Mouse (Mus musculus): ENCODE data around the gene Pex11b.
"Not testable (repeated sequence)": the region's sequence is repeated elsewhere in the genome, so short reads cannot be mapped to it uniquely, and the experiment has no call there.

The Pex11b gene

DNA sequence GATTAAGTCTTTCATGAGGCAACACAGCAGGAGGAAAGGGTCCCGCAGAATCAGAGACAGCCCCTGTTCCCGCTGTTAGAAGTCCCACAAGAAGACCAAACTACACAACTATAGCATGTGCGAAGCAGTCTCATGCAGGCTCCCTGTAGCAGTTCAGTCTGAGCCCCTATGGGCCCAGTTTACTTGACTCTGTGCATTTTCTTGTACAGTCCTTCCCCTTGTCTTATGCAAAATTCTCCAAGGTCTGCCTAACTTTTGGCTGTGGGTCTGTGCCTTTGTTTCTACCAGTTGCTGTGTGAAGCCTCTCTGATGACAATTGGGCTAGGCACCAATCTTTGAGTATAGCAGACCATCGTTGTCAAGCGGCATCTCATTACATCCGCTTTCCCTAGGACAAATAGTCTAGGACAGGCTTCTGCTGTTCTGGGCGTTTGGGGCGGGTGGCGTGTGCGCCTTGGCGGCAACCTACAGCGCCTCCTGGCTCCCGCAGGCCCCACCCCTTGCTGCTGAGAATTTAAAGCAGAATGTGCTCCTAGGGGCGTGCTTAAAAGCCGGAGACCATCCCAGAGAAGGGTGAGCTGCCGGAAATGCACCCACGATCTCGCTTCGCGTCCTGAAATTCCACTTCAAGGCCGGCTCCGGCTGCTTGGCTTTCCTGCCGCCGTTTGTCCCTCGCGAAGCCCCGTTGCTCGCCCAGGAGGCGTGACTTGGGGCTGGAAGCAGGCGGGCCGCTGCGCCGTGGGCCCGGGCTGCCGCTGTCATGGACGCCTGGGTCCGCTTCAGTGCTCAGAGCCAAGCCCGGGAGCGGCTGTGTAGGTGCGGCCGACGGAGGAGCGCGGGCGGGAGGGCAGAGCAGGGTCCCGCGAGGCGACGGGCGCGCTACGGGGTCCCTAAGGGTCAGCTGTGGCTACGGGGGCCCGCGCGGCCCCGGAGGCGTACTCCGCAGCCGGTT, at the start of gene Pex11b, which contains the start of gene Gm42957:
TSS of gene Pex11b (plus strand) at position 449 of the 952 bp plus-strand sequence.
TSS of gene Gm42957 (plus strand) at position 547 of the 952 bp plus-strand sequence.
- DNase-seq (ENCODE audit: low read depth) = peak; percentile 89

DNA sequence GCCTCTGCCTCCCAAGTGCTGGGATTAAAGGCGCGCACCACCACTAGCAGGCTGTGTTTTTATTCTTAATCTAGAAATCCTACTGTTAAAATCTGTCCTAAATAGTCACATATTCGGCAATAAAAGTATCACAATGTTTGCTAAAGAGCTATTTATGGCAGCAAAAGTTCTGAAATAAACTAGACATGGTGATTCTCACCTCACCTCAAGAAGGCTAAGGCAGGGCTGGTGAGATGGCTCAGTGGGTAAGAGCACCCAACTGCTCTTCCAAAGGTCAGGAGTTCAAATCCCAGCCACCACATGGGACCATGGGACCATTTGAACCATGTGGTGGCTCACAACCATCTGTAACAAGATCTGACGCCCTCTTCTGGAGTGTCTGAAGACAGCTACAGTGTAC, 44.5 kb upstream of the Pex11b start:
- no peak for DNase-seq (ENCODE audit: low read depth)

GRCm38 (mm10) chr3:96593374-96593773, 41.8 kb upstream of the Pex11b start:
- DNase-seq (ENCODE audit: low read depth) = peak; percentile 79

- peak; percentile 96 for DNase-seq (ENCODE audit: low read depth)
Measured at GRCm38 (mm10) chr3:96593790-96594560, 41.2 kb upstream of the Pex11b start, which contains the start of gene Polr3gl. TSS of gene Polr3gl (minus strand) at chr3:96594181.

DNA sequence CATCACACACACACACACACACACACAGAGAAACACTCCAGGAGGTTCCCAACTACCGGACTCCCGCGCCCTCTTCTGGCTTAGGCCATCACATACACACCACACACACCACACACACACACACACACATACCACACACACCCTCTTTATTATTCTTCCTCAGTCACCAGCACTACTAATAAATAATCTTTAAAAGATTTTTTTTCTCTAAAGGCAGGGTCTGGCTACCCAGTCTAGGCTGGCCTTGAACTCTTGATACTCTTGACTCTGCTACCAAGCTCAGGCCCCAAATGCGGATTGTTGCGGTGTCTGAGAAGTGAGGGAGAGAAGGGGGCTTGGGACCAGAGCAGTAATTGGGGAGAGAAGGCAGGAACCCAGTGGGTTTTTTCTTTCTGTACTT, 40.3 kb upstream of the Pex11b start:
- DNase-seq (ENCODE audit: low read depth) = peak; percentile 22

DNA sequence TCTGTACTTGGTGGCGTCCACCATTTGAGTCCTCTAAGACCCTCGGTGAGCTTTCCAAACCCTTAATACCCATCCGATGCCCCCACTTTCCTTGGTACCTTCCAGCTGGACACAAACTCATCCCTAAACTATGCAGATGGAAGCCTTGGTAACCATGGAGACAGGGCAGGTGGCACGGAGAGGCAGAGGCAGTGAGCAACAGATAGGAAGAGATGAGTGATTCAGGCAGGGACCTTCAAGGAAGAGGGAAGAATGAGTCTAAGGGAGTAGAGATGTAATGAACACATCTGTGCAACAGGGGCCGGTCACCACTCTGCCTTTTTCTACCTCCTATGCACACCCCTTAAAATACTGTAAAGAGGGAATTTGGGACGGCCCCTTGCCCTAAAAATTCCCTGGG, 39.5 kb upstream of the Pex11b start:
- no peak for DNase-seq (ENCODE audit: low read depth)

DNA sequence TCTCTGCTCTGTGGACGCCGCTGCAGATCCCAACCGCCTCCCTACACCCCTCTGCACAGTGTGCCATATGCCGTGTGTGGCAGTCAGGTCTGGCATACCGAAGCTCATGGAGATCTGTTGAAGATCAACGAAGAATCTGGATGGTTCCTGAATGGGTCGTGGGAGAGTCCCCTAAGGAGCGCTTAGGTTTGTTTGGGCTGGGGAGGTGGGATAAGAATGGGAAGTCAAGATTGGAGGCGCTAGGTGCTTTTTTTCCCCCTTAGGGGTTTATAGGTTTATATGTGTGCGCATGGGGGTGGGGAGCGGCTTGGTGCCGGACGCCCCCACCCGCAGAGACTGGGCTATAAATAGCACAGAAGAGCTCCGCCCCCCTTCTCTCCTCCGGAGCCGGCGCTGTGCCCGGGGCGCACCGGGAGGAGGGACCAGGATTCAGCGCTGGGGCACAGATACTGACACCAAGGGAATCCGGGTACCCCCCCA, 38.9 kb upstream of the Pex11b start, which contains the start of gene Ankrd34a:
TSS of gene Ankrd34a (plus strand) at position 409 of the 480 bp plus-strand sequence.
- DNase-seq (ENCODE audit: low read depth) = no peak

DNA sequence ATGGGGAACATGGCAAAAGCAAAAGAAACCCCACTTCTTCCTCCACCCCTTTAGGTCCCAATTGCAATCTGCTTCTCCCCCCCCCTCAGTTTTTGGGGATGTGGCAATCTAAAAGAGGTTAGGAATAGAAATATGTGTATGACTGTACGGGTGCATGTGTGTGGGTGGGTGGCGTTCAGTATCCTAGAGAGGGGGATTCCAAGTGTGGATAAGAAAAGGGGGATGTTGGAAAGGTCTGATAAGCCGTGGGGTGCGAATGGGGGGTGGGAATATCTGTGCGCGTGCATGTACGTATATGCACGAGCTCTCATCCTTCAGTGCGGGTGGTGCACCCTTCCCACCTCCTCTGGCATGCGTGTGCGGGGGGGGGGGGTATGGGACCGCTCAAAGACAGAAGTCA, 38.3 kb upstream of the Pex11b start:
- no peak for DNase-seq (ENCODE audit: low read depth)

DNA sequence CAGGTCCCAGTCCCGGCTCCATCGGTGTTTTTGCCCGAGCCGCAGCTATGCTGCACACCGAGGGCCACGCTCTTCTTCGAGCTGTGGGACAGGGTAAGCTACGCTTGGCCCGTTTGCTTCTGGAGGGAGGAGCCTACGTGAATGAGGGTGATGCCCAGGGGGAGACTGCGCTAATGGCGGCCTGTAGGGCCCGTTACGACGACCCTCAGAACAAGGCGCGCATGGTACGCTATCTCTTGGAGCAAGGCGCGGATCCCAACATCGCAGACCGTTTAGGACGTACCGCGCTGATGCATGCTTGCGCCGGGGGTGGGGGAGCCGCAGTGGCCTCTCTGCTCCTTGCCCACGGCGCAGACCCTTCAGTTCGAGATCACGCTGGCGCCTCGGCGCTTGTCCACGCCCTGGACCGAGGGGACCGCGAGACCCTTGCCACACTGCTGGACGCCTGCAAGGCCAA, 37.7 kb upstream of the Pex11b start:
- no peak for DNase-seq (ENCODE audit: low read depth)

- DNase-seq (ENCODE audit: low read depth) = no peak
Measured at GRCm38 (mm10) chr3:96598156-96599068, 36.8 kb upstream of the Pex11b start.

DNA sequence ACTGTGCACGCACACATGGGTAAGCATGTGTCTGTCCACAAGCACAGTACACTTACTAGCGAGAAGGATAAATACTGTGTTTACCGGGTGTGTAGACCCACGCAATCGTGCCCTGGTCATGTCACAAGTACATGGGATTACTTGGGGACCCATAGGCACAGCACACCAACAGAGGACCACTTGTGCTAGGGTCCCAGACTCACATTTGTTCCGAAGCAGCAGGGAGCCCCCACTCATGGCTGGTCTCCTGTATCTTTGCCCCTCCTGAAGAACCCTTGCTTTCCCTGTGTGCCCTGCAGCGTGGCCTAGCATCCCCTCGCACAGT, 36.1 kb upstream of the Pex11b start:
- DNase-seq (ENCODE audit: low read depth) = no peak

- DNase-seq (ENCODE audit: low read depth) = no peak
Measured at GRCm38 (mm10) chr3:96599411-96599810, 35.8 kb upstream of the Pex11b start.

DNA sequence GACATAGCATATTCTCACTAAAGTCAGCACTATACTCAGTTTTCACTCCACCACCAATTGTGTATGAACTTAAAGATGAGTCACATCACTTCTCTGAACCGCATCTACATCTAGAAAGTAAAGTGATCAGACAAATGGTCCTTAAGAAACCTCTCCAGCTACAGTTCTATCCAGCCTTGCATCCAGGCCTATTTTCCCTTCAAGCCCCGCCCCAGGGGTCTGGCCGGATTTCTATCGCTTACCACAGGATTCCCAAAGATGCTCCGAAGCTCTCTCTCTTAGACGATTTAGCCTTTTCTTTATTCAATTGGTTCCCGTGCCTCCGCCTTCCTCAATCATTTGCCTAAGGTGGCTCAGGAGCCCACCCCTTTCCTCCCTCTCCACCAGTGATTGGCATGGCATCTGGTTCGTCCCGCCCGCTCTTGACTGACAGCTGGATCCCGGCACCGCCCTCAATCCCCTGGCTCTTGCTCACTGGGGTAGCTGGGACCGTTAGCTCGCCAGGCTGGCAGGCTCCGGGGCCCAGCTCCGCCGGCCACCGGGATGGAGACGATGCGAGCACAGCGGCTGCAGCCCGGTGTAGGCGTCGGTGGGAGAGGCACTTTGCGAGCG, 34.4 kb upstream of the Pex11b start, which contains the start of gene Lix1l:
TSS of gene Lix1l (plus strand) at position 511 of the 612 bp plus-strand sequence.
- peak; percentile 97 for DNase-seq (ENCODE audit: low read depth)

DNA sequence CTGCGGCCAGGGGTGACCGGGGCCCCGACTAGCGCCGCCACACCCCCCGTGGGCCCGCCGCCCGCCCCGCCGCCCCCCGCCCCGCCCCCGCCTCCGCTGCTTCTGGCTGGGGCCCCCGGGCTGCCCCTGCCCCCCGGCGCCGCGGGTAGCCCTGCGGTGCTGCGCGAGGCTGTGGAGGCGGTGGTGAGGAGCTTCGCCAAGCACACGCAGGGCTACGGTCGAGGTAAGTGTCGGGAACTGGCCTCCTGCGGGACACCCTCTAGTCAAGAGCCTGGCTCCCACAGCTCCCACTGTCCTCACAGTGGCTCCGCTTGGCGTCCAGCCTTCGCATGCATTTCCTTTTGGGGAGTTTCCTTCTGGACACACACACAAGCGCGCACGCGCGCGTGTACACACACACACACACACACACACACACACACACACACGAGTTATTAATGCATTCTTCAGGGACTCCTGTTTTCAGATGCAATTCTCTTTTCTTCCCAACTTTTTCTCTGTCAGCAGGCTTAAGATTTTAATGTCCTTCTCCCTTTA, 33.9 kb upstream of the Pex11b start:
- DNase-seq (ENCODE audit: low read depth) = peak; percentile 78

- peak; percentile 10 for DNase-seq (ENCODE audit: low read depth)
Measured at GRCm38 (mm10) chr3:96601941-96602703, 33.1 kb upstream of the Pex11b start.

DNA sequence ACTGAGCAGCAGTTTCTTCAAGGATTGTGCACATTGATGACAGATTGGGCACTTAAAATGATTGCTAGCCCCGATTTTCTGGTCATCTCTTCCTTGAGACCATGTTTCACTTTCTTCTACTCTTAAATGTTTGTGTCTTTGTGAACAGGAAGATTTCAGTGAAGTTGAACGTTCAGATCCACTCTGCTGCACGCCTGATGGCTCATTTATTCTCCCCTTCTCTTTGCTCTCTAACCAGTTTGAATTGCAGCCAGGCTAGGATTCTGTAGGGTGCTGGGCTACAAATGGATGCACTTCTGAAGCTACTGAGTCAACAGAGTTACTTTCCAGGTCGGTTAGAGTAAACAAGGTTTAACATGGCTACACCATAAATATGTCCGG, 32.5 kb upstream of the Pex11b start:
- DNase-seq (ENCODE audit: low read depth) = no peak

DNA sequence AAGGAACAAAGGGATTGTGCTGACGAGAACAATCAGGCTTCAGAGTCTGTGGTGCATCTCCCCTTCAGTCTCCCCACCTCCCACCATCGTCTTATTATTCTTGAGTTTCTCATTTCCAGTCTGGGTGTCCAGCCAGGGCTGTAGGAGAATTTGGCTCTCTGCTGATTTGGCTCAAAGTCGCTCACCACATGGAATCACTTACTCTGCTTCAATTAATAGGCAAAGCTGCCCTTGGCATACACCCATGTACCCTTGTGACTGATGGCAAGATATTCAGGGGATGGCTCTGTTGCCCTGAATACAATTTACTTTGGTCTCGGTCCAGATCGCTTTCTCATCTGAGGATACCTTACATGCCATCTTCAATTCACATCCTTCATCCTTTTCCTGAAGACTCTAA, 31.9 kb upstream of the Pex11b start:
- DNase-seq (ENCODE audit: low read depth) = no peak

- not testable (repeated sequence) for DNase-seq (ENCODE audit: low read depth)
Measured at GRCm38 (mm10) chr3:96606007-96606406, 29.2 kb upstream of the Pex11b start.

DNA sequence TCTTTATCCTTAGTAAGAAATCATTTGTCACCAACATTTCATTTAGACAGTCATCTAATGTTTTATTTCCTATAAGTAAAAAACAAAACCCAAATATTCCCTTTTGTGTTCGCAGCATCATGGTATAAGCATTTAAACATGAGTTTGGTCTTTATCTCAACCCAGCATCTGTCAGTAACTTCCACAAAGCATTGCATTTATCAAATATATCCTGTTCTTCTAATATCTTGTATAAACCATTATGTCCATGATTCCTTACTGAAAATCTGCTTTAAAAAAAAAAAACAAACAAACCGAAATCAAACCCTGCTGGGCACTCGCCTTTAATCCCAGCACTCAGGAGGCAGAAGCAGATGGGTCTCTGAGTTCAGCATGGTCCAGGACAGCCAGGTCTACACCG, 28.6 kb upstream of the Pex11b start:
- peak; percentile 12 for DNase-seq (ENCODE audit: low read depth)

DNA sequence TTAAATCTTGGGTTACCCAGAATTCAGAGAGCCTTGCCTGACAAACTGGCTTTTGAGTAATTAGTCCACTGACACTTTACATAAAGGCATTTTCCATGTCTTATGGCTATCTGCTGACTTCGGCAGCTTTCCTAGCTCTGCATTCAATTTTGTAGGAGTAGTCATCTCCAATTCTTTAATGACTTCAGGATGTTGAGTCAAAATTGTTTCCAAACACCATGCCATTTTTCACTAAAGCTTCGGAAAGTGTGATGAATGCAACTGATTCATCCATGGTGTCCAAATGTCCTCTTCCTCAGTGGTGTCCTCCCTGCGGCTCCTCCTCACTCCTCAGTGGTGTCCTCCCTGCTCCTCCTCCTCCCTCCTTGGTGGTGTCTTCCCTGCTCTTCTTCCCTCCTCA, 17.2 kb upstream of the Pex11b start:
- no peak for DNase-seq (ENCODE audit: low read depth)
